Mouse (Mus musculus) megakaryocyte, embryonic 14.5 days (primary cell): ENCODE measurements at regions not wholly inside any gene's neighbourhood (a gene's known extent, or its start where the extent isn't known, plus 50 kb on each side); places are given as distances from the start of the nearest gene placed in this dataset.

Source experiments
- FLI1 ChIP-seq: IDR thresholded peaks from 2 replicates; pipeline ENCODE4 v1.6.1; 2012; ENCODE audit warnings: low read length, inconsistent platforms, mixed read lengths
- GATA1 ChIP-seq: IDR thresholded peaks from 3 replicates; pipeline ENCODE4 v1.6.1; 2012; ENCODE audit warnings: mixed read lengths, low read length, inconsistent platforms, borderline replicate concordance

DNA sequence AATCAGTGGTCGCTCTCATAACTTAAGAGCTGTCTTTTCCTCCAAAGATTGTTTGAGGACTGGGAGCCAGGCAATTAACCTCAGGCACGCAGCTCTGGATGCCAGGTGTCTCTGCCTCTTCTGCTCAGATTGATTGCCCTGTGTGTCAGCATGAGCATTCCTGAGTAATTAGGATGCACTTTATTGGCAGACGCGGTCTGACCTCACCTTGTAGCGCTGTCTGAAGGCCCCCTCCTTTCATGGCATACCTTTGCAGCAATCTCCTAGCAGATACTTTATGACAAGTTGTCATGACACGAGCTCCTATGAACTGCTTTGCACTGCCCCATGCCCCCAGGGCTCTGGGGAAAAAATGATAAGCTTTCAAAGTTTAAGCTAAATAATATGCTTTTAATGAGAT lies 114.1 kb upstream of the Eef1e1 start:
- TF ChIP-seq GATA1: no peak
- TF ChIP-seq FLI1: no peak
